Mouse (Mus musculus): Measurements from ENCODE around the gene Zbtb20. TPM values are rescaled to one million over a fixed set of nuclear protein-coding genes. Genes with fewer than 3 reads are reported as not detected.

Gene Zbtb20
- total and polyA plus RNA-seq, 3 experiments: 1.8 to 18.1 (median 6.6) TPM

GRCm38 (mm10) chr16:43129966-43130365 lies 254.3 kb downstream of the Zbtb20 start:
- Histone ChIP-seq H3K9me3 (replicated peaks) (no peaks in the 10 kb centered on the region), H3K4me1 (ENCODE audit: insufficient read depth, low read depth, low read length) (no peaks in the 10 kb centered on the region), H3K36me3 (replicated peaks) (no peaks in the 10 kb centered on the region), H3K27me3 (ENCODE audit: insufficient read depth, low read length) (no peaks in the 10 kb centered on the region; the same call in 1 of the 2 replicates), H3K4me3 (ENCODE audit: low read depth, low read length) (no peak overlapping the region)
- ATAC-seq (ENCODE audit: extremely low read depth, insufficient number of reproducible peaks, low FRiP score, poor library complexity, severe bottlenecking) (no peak), DNase-seq (ENCODE audit: low spot score) (no peak)
- no peak for TF ChIP-seq TAL1 (conservative IDR thresholded peaks at IDR 0.05; ENCODE audit: low read depth, low read length)
- no peak for TF ChIP-seq GATA1 (IDR thresholded peaks at IDR 0.05; ENCODE audit: borderline replicate concordance, low read length)
- no peak for TF ChIP-seq GATA2 (IDR thresholded peaks at IDR 0.05; ENCODE audit: borderline replicate concordance, low read depth, low read length)
- TF ChIP-seq POLR2AphosphoS5 (IDR thresholded peaks at IDR 0.05; ENCODE audit: insufficient replicate concordance, low read depth, low read length): no peak
- no peak for TF ChIP-seq CTCF (IDR thresholded peaks at IDR 0.05; ENCODE audit: low read depth, low read length)

DNA sequence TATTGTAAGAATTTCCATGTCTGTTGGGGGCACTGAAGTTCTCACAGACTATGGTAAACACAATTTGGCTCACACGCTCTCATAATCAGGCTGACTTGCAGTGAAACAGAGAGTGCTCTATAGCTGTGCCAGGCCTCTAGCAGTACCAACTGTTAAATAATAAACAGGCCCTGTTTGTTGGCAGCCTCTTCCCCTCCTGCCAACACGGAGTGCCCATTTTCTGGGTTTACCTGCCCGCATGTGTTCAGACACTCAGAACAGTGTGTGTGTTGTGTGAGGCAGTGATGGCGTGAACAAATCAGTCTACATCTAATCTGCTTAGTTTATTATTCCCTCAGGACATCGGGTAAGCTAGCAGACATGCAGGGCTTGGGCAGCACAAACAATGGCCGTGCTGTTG lies 254.9 kb downstream of the Zbtb20 start:
- no peak for ATAC-seq (ENCODE audit: extremely low read depth, insufficient number of reproducible peaks, low FRiP score, poor library complexity, severe bottlenecking)

DNA sequence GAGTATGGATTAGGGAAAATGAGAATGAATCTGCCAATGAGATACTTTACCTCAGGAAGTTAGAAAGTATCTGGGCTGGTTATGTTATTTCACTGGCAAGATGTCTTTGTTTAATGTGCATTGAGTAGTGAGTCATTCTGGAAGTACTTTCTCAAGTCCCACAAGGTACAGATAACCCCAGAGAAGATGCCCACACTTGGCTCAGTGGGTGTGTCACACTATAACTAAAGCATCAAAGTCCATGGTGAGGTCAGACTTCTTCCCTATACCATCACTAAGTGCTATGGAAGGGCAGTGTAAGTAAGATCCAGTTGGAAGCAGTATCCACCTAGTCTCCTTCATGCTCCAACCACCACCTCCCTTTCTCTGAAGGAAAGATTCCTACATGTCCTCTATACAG lies 255.4 kb downstream of the Zbtb20 start:
- H3K4me1 ChIP-seq (ENCODE audit: insufficient read depth, low read depth, low read length): no peaks in the 10 kb centered on the region
- no peak for DNase-seq (ENCODE audit: low spot score)
- H3K36me3 ChIP-seq (replicated peaks): no peaks in the 10 kb centered on the region
- no peak for TF ChIP-seq GATA1 (IDR thresholded peaks at IDR 0.05; ENCODE audit: borderline replicate concordance, low read length)
- no peak for TF ChIP-seq CTCF (IDR thresholded peaks at IDR 0.05; ENCODE audit: low read depth, low read length)
- no peak for TF ChIP-seq GATA2 (IDR thresholded peaks at IDR 0.05; ENCODE audit: borderline replicate concordance, low read depth, low read length)
- TF ChIP-seq POLR2AphosphoS5 (IDR thresholded peaks at IDR 0.05; ENCODE audit: insufficient replicate concordance, low read depth, low read length): no peak
- TF ChIP-seq TAL1 (conservative IDR thresholded peaks at IDR 0.05; ENCODE audit: low read depth, low read length): no peak
- H3K9me3 ChIP-seq (replicated peaks): no peaks in the 10 kb centered on the region
- no peak for ATAC-seq (ENCODE audit: extremely low read depth, insufficient number of reproducible peaks, low FRiP score, poor library complexity, severe bottlenecking)
- H3K4me3 ChIP-seq (ENCODE audit: low read depth, low read length): no peak overlapping the region
- H3K27me3 ChIP-seq (ENCODE audit: insufficient read depth, low read length): no peaks in the 10 kb centered on the region; the same call in 1 of the 2 replicates

More for the DNA sequence above, 254.9 kb downstream of the Zbtb20 start:
- DNase-seq (ENCODE audit: low spot score): no peak
- Histone ChIP-seq H3K4me3 (ENCODE audit: low read depth, low read length) (no peak overlapping the region), H3K9me3 (replicated peaks) (no peaks in the 10 kb centered on the region), H3K27me3 (ENCODE audit: insufficient read depth, low read length) (no peaks in the 10 kb centered on the region; the same call in 1 of the 2 replicates), H3K36me3 (replicated peaks) (no peaks in the 10 kb centered on the region), H3K4me1 (ENCODE audit: insufficient read depth, low read depth, low read length) (no peaks in the 10 kb centered on the region)
- TF ChIP-seq GATA1 (IDR thresholded peaks at IDR 0.05; ENCODE audit: borderline replicate concordance, low read length) (no peak), GATA2 (IDR thresholded peaks at IDR 0.05; ENCODE audit: borderline replicate concordance, low read depth, low read length) (no peak), TAL1 (conservative IDR thresholded peaks at IDR 0.05; ENCODE audit: low read depth, low read length) (no peak), CTCF (IDR thresholded peaks at IDR 0.05; ENCODE audit: low read depth, low read length) (no peak), POLR2AphosphoS5 (IDR thresholded peaks at IDR 0.05; ENCODE audit: insufficient replicate concordance, low read depth, low read length) (no peak)

GRCm38 (mm10) chr16:43168506-43168905 lies 292.8 kb downstream of the Zbtb20 start:
- no peak for DNase-seq (ENCODE audit: low spot score)
- no peak for TF ChIP-seq CTCF (IDR thresholded peaks at IDR 0.05; ENCODE audit: low read depth, low read length)
- no peak for TF ChIP-seq GATA2 (IDR thresholded peaks at IDR 0.05; ENCODE audit: borderline replicate concordance, low read depth, low read length)
- TF ChIP-seq GATA1 (IDR thresholded peaks at IDR 0.05; ENCODE audit: borderline replicate concordance, low read length): no peak
- no peak for TF ChIP-seq POLR2AphosphoS5 (IDR thresholded peaks at IDR 0.05; ENCODE audit: insufficient replicate concordance, low read depth, low read length)
- no peak for TF ChIP-seq TAL1 (conservative IDR thresholded peaks at IDR 0.05; ENCODE audit: low read depth, low read length)
- H3K27me3 ChIP-seq (ENCODE audit: insufficient read depth, low read length): no peaks in the 10 kb centered on the region

DNA sequence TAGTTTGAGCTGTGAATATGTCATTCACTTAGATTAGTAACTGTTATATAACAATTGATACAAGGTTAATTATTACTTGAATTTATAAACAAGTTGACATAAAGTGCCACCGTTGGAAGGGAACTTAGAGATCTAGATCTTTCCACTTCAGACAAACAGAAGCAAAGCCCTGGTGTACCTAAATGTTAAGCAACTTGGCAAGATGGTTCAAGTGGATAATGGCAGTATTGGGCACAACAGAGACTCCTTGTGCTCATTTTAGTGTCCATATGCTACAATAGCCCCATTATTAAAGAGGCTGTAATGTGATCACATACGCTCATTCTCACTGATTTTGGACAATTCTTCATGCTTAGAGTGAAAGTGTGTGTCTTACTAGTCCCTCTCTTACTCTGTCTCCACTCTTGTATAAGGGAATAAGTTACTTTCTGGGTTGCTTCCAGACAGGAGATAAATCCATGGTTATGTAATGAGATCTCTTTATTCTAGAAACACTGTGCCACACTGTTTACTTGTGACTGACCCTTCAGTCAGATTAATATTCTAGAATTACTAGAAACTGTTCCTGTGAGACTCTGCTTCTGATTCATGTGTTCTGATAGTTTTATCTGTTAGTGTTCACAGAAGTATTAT lies 293.7 kb downstream of the Zbtb20 start:
- no peak for ATAC-seq (ENCODE audit: extremely low read depth, insufficient number of reproducible peaks, low FRiP score, poor library complexity, severe bottlenecking)
- DNase-seq (ENCODE audit: low spot score): no peak
- no peaks in the 10 kb centered on the region for H3K9me3 ChIP-seq (replicated peaks)
- H3K4me3 ChIP-seq (ENCODE audit: low read depth, low read length): no peak overlapping the region
- H3K4me1 ChIP-seq (ENCODE audit: insufficient read depth, low read depth, low read length): no peaks in the 10 kb centered on the region
- H3K27me3 ChIP-seq (ENCODE audit: insufficient read depth, low read length): no peaks in the 10 kb centered on the region
- no peaks in the 10 kb centered on the region for H3K36me3 ChIP-seq (replicated peaks)
- TF ChIP-seq CTCF (IDR thresholded peaks at IDR 0.05; ENCODE audit: low read depth, low read length): no peak
- no peak for TF ChIP-seq GATA2 (IDR thresholded peaks at IDR 0.05; ENCODE audit: borderline replicate concordance, low read depth, low read length)

More at GRCm38 (mm10) chr16:43168506-43168905, 292.8 kb downstream of the Zbtb20 start:
- H3K4me3 ChIP-seq (ENCODE audit: low read depth, low read length): no peak overlapping the region
- H3K4me1 ChIP-seq (ENCODE audit: insufficient read depth, low read depth, low read length): no peaks in the 10 kb centered on the region
- no peaks in the 10 kb centered on the region for H3K36me3 ChIP-seq (replicated peaks)
- H3K9me3 ChIP-seq (replicated peaks): no peaks in the 10 kb centered on the region
- no peak for ATAC-seq (ENCODE audit: extremely low read depth, insufficient number of reproducible peaks, low FRiP score, poor library complexity, severe bottlenecking)

GRCm38 (mm10) chr16:43172139-43172538 lies 296.5 kb downstream of the Zbtb20 start:
- H3K9me3 ChIP-seq (replicated peaks): no peaks in the 10 kb centered on the region
- ATAC-seq (ENCODE audit: extremely low read depth, insufficient number of reproducible peaks, low FRiP score, poor library complexity, severe bottlenecking) (no peak), DNase-seq (ENCODE audit: low spot score) (no peak)
- no peaks in the 10 kb centered on the region for H3K27me3 ChIP-seq (ENCODE audit: insufficient read depth, low read length)
- H3K4me1 ChIP-seq (ENCODE audit: insufficient read depth, low read depth, low read length): no peaks in the 10 kb centered on the region
- no peak overlapping the region for H3K4me3 ChIP-seq (ENCODE audit: low read depth, low read length)
- no peaks in the 10 kb centered on the region for H3K36me3 ChIP-seq (replicated peaks)
- TF ChIP-seq GATA1 (IDR thresholded peaks at IDR 0.05; ENCODE audit: borderline replicate concordance, low read length) (no peak), GATA2 (IDR thresholded peaks at IDR 0.05; ENCODE audit: borderline replicate concordance, low read depth, low read length) (no peak), POLR2AphosphoS5 (IDR thresholded peaks at IDR 0.05; ENCODE audit: insufficient replicate concordance, low read depth, low read length) (no peak), TAL1 (conservative IDR thresholded peaks at IDR 0.05; ENCODE audit: low read depth, low read length) (no peak), CTCF (IDR thresholded peaks at IDR 0.05; ENCODE audit: low read depth, low read length) (no peak)

Data from G1E (cell line).